Mouse (Mus musculus) central nervous system, embryonic 18 days (tissue): Measurements from ENCODE around the gene Wfikkn2. TPM values are rescaled to one million over a fixed set of nuclear protein-coding genes. Genes with fewer than 3 reads are reported as not detected.

Experiments used
- polyA plus RNA-seq: library from polyadenylated mRNA; depleted of rRNA; stranded (reverse); fragments of >200 nt; gene quantifications from 2 replicates; pipeline ENCODE4 v1.2.3, GENCODE M21; 2012; rRNA removed

Gene Wfikkn2
- 2.9 and 5.0 TPM in 2 replicates for polyA plus RNA-seq

DNA sequence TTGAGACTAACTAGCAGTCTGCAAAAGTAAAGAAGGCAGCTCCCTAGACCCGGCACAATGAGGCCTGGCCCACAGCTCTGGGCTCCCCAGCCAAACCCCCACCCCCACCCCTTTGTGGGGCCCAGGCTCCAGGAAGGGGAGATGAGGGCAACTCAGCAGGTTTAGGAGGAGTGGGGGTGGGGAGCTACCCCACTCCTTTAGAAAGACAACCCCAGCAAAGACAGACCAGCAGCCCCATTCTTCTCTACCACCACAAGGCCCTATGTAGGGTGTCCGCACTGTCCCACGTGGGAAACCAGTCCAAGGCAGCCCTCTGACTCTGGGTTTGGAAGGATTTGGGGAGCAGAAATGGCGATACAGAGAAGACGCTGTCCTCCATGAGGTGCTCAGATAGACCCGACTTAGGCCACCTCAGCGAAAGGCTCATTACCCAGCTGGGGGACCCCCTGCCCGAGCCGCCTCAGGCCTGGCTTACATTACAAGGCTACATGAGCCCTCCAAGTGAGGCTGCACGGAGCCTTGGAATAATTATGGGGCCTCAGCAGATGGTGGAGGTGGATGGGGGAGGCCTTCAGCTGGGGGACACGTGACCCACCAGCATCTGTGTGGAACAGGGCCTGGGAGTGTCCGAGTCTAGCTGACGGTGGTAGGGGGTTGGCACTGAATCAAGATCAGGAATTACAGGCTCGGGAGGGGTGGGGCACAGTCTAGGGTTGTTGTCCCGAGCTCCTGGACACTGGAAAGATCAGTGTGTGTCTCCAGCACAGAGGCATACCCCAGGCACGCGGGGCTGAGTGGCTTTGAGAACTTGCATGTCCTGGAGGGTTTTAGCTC lies at the start of gene Wfikkn2:
Gene Wfikkn2 (minus strand): TSS at position 51 of the 834 bp plus-strand sequence.

DNA sequence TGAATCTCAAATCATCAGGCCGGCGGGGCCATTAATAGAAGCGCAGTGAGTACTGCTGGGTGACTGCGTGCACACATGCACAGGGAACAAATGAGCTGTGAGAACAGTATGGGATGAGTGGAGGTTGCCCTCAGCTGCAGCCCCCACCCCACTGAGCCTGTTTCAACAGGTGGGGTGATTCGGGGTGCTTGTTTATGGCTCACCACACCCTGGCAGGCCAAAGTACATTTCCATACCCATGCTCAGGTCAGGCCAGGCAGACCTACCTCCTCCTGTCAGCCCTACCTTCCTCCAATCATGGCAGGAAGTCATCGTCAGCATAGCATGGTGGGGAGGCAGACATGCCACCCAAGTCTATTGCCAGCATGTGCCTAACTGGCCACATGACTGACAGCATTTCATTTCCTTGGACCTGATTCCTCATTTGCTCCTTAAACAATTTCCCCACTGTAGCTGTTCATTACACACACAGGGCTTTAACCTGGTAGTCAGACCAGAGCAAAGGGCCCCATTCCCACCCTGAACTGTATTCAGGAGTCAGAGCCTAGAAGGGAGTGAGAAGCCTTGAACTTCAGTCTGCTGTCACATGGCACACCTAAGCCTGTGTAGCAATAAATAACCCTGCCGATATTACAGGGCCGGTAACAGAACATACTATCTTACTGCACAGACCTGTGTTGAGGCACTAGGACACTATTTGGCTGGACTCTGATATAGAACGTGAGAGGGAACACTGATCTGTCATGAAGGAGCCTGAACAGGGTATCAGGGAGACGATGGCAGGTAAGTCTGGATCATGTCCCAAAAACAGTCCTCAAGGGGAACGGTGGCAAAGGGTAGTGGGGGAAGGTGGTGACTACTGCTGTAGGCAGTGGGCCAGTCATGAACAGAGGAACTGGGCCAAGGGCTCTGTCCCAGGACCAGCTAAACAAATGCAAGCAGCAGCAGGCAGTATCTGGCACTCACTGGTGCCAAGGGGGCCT lies 35.7 kb upstream of the Wfikkn2 start, which contains the start of gene Gm21885:
Gene Gm21885 (plus strand): TSS at position 675 of the 983 bp plus-strand sequence.

DNA sequence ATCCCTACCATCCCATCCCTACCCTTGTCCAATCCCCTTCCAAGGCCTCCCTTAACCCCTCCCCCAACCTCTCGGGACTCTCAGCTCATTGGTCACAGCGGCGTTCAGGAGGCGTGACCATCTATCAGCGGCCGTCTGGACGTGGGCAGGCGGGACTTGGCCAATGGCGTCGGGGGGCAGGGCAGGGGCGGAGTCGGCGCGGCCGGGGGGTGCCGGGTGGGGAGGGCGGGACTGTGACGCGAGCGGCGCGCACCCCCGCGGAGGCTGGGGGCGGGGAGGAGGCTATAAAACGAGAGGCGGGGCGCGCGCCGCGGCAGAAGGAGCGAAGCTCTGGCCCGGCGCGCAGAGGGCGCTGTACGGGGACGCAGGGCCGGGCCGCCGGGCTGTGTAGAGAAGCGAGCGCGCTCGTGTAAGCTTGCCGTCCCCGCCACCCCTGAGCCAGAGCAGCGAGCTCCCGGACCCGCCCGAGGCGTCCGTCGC lies 34.6 kb downstream of the Wfikkn2 start, which contains the start of gene Tob1:
Gene Tob1 (plus strand): TSS at position 331 of the 480 bp plus-strand sequence.

Other genes starting within 250 kb of the Wfikkn2 start
- gene Spag9, start 249.9 kb downstream of the Wfikkn2 start, polyA plus RNA-seq = 101 and 112 TPM in 2 replicates
- 21.7 and 22.5 TPM in 2 replicates for gene Tob1, start 34.6 kb downstream of the Wfikkn2 start, polyA plus RNA-seq
- gene Gm21885, start 35.9 kb upstream of the Wfikkn2 start, polyA plus RNA-seq = not detected in 2 replicates
- gene Luc7l3, start 76.0 kb upstream of the Wfikkn2 start, polyA plus RNA-seq = 210 and 218 TPM in 2 replicates
- gene Ankrd40, start 82.0 kb upstream of the Wfikkn2 start, polyA plus RNA-seq = 45.8 and 46.1 TPM in 2 replicates
- 0.62 and 0.66 TPM in 2 replicates for gene Abcc3, start 147.0 kb upstream of the Wfikkn2 start, polyA plus RNA-seq
- gene Cacna1g, start 228.2 kb upstream of the Wfikkn2 start, polyA plus RNA-seq = 192 and 209 TPM in 2 replicates
- 1.7 and 2.1 TPM in 2 replicates for gene Spata20, start 240.2 kb upstream of the Wfikkn2 start, polyA plus RNA-seq